Mouse (Mus musculus) C2C12 (cell line): ENCODE data around the gene Pirt.

Source experiments
- CEBPB ChIP-seq: IDR thresholded peaks from one replicate; pipeline ENCODE4 v1.6.1; 2011; ENCODE audit warnings: low read depth, mild to moderate bottlenecking, control low read depth, moderate library complexity
- CTCF ChIP-seq: IDR thresholded peaks from one replicate; pipeline ENCODE4 v1.5.1; 2011; ENCODE audit not compliant: control insufficient read depth, insufficient read depth, insufficient read length
- FOSL1 ChIP-seq: IDR thresholded peaks from one replicate; pipeline ENCODE4 v1.8.0; 2011; ENCODE audit warnings: mild to moderate bottlenecking, low read length; ENCODE audit not compliant: poor library complexity, insufficient read depth, severe bottlenecking
- MAX ChIP-seq: IDR thresholded peaks from one replicate; pipeline ENCODE4 v1.6.1; 2011; ENCODE audit warnings: mild to moderate bottlenecking, control low read depth
- USF1 ChIP-seq: IDR thresholded peaks from one replicate; pipeline ENCODE4 v1.6.1; 2011; ENCODE audit warnings: low read depth, mild to moderate bottlenecking, control low read depth, moderate library complexity

GRCm38 (mm10) chr11:66911811-66912210, at the start of gene Pirt:
- TF ChIP-seq CTCF (no peak), MAX (no peak), CEBPB (no peak), USF1 (no peak), FOSL1 (no peak)
